Mouse (Mus musculus) megakaryocyte, embryonic 14.5 days (primary cell): ENCODE results near the gene Dlx3.

Source experiments
- FLI1 ChIP-seq: IDR thresholded peaks from 2 replicates; pipeline ENCODE4 v1.6.1; 2012; ENCODE audit warnings: low read length, inconsistent platforms, mixed read lengths
- GATA1 ChIP-seq: IDR thresholded peaks from 3 replicates; pipeline ENCODE4 v1.6.1; 2012; ENCODE audit warnings: mixed read lengths, low read length, inconsistent platforms, borderline replicate concordance

DNA sequence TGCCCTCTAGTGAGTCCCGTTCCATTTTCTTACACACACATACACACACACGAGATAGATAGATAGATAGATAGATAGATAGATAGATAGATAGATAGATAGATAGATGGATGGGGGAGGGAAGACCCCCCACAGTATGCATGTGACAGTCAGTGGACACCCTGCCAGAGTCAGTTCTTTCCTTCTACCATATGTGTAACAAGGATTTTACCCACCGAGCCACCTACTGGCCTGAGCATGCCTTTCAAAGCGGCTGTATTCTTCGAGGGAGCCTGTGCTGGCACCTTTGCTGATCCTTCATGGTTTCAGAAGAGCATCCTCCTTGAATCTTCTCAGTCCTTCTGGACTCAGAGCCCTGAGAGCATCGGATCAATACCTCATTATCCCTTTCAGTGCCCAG lies 22.0 kb upstream of the Dlx3 start:
- TF ChIP-seq GATA1 = no peak
- TF ChIP-seq FLI1 = no peak
